Mouse (Mus musculus): ENCODE results near the gene Itga7. TPM values are rescaled to one million over a fixed set of nuclear protein-coding genes. Genes with fewer than 3 reads are reported as not detected.

Itga7 gene
- polyA plus RNA-seq, 1 experiment, result 24.3 TPM

GRCm38 (mm10) chr10:128896807-128897206, 36.8 kb upstream of the Itga7 start:
- Histone ChIP-seq H3K4me3 (ENCODE audit: insufficient read depth, low read length) (no peak overlapping the region), H3K4me1 (ENCODE audit: control insufficient read depth, insufficient read depth, low read length) (no peaks in the 10 kb centered on the region), H3K27ac (ENCODE audit: insufficient read depth, low read length) (no peak overlapping the region)
- TF ChIP-seq POLR2A (IDR thresholded peaks at IDR 0.05; ENCODE audit: extremely low read depth, insufficient read depth, low read length) (no peak), CTCF (IDR thresholded peaks at IDR 0.05; ENCODE audit: extremely low read depth, insufficient read depth, low read length) (no peak)

DNA sequence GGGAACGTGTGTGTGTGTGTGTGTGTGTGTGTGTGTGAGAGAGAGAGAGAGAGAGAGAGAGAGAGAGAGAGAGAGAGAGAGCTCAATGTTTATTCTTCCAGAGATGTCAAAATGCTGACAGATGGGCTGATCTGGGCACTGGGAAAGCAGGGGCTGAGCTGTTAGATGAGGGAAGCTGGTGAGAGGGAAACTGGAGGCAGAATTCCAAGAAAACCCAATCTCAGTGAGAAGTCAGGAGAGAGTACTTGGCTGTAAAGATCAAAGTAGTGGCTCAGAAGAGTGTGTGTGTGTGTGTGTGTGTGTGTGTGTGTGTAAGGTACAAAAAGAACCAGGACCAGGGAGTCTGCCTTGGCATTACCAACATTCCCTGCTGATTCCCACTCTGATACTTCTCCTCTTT, 36.1 kb upstream of the Itga7 start:
- H3K4me1 ChIP-seq (ENCODE audit: control insufficient read depth, insufficient read depth, low read length), result no peaks in the 10 kb centered on the region
- H3K27ac ChIP-seq (ENCODE audit: insufficient read depth, low read length), result no peak overlapping the region
- H3K4me3 ChIP-seq (ENCODE audit: insufficient read depth, low read length), result no peak overlapping the region
- no peak for TF ChIP-seq CTCF (IDR thresholded peaks at IDR 0.05; ENCODE audit: extremely low read depth, insufficient read depth, low read length)
- no peak for TF ChIP-seq POLR2A (IDR thresholded peaks at IDR 0.05; ENCODE audit: extremely low read depth, insufficient read depth, low read length)

DNA sequence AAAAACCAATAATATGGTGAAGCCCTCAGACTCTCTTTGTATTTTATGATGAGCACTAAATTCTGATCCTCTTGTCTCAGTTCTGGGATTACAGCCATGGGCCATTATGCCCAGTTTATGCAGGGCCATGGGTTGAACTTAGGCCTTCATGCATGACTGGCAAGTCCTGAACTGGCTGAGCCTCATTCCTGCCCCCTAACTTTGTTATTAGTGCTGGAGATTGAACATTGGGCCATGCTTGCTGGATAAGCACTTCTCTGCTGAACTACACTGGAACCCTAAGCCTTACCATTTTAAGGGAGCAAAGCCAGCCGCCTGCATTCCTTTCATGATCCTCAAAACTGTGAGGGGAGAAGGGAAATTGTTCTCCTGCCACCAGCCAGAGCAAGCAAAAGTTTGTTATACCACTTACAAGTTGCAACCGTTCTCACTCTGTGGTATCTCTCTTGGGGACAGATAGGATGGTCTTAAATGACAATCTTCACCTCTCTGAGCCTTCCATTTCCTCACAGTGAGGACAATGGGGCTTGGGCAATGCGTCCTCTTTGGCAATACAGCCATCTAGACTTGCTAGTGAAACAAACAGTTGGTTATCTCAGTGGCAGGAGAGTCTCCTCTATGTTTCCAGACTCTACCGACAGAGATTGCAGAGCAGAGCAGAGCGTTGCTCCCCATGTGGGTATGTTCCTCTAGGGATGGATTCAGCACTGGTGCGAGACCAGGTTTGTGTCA, 33.7 kb upstream of the Itga7 start:
- Histone ChIP-seq H3K4me1 (ENCODE audit: control insufficient read depth, insufficient read depth, low read length) (no peaks in the 10 kb centered on the region), H3K27ac (ENCODE audit: insufficient read depth, low read length) (no peak overlapping the region), H3K4me3 (ENCODE audit: insufficient read depth, low read length) (no peak overlapping the region)
- TF ChIP-seq CTCF (IDR thresholded peaks at IDR 0.05; ENCODE audit: extremely low read depth, insufficient read depth, low read length) (no peak), POLR2A (IDR thresholded peaks at IDR 0.05; ENCODE audit: extremely low read depth, insufficient read depth, low read length) (no peak)

GRCm38 (mm10) chr10:128900698-128901097, 32.9 kb upstream of the Itga7 start, which contains the start of gene Cd63:
TSS of gene Cd63 (plus strand) at chr10:128900989.
- no peaks in the 10 kb centered on the region for H3K4me1 ChIP-seq (ENCODE audit: control insufficient read depth, insufficient read depth, low read length)
- no peak within 1 kb of the TSS for H3K4me3 ChIP-seq (ENCODE audit: insufficient read depth, low read length)
- no peak for TF ChIP-seq POLR2A (IDR thresholded peaks at IDR 0.05; ENCODE audit: extremely low read depth, insufficient read depth, low read length)
- no peak for TF ChIP-seq CTCF (IDR thresholded peaks at IDR 0.05; ENCODE audit: extremely low read depth, insufficient read depth, low read length)
- no peak within 1 kb of the TSS for H3K27ac ChIP-seq (ENCODE audit: insufficient read depth, low read length)

DNA sequence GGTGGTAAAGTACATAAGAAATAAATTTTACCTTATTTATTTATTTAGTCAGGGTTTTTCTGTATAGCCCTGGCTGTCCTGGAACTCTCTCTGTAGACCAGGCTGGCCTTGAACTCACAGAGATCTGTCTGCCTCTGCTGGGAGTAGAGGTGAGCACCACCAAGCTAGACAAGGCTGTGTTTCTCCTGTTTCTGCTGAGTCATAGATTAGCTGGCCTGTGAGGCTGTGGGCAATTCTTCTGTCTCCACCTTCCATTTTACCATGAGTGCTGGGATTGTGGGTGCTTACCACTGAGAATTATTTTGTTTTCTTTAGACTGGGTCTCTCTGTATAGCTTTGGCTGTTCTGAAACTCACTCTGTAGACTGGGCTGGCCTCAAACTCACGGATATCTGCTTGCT, 32.2 kb upstream of the Itga7 start:
- Histone ChIP-seq H3K4me3 (ENCODE audit: insufficient read depth, low read length) (no peak overlapping the region), H3K4me1 (ENCODE audit: control insufficient read depth, insufficient read depth, low read length) (no peaks in the 10 kb centered on the region), H3K27ac (ENCODE audit: insufficient read depth, low read length) (no peak overlapping the region)
- TF ChIP-seq POLR2A (IDR thresholded peaks at IDR 0.05; ENCODE audit: extremely low read depth, insufficient read depth, low read length), result no peak
- TF ChIP-seq CTCF (IDR thresholded peaks at IDR 0.05; ENCODE audit: extremely low read depth, insufficient read depth, low read length), result no peak

GRCm38 (mm10) chr10:128902409-128902988, 31.1 kb upstream of the Itga7 start:
- Histone ChIP-seq H3K27ac (ENCODE audit: insufficient read depth, low read length) (no peak overlapping the region), H3K4me1 (ENCODE audit: control insufficient read depth, insufficient read depth, low read length) (no peaks in the 10 kb centered on the region), H3K4me3 (ENCODE audit: insufficient read depth, low read length) (no peak overlapping the region)
- no peak for TF ChIP-seq CTCF (IDR thresholded peaks at IDR 0.05; ENCODE audit: extremely low read depth, insufficient read depth, low read length)
- no peak for TF ChIP-seq POLR2A (IDR thresholded peaks at IDR 0.05; ENCODE audit: extremely low read depth, insufficient read depth, low read length)

GRCm38 (mm10) chr10:128904812-128905211, 28.8 kb upstream of the Itga7 start:
- Histone ChIP-seq H3K27ac (ENCODE audit: insufficient read depth, low read length) (no peak overlapping the region), H3K4me1 (ENCODE audit: control insufficient read depth, insufficient read depth, low read length) (no peaks in the 10 kb centered on the region), H3K4me3 (ENCODE audit: insufficient read depth, low read length) (no peak overlapping the region)
- TF ChIP-seq POLR2A (IDR thresholded peaks at IDR 0.05; ENCODE audit: extremely low read depth, insufficient read depth, low read length) (no peak), CTCF (IDR thresholded peaks at IDR 0.05; ENCODE audit: extremely low read depth, insufficient read depth, low read length) (no peak)

DNA sequence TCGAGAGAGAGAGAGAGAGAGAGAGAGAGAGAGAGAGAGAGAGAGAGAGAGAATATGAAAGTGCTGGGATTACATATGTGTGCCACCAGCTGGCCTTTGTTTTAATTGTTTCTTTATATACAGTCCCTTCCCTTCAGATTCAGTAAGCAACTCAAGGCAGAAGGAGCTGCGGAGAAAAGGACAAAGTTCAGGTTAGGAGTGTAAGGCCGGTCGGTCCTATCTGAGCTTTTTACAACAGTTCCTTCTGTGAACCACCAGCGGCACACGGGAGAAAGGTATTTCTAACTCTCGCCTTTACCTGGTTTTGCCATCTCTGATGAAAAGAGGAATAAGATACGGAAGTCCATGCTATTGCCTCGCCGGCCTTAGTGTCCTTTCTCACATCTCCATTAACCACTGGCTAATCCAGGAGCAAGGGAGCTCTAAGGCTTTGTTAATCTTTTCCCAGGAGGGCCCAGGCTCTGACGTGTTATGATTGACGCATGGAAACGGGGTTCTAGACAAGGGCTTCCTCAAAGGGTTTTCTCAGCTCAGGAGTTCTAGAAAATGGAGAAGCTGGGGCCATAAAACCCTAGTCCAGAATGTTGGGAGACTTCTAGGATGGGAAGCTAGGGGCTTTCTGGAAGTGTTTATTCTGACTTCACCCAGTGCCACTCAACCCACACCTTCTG, 24.7 kb upstream of the Itga7 start:
- H3K27ac ChIP-seq (ENCODE audit: insufficient read depth, low read length), result peak overlapping the region; percentile 53
- H3K4me3 ChIP-seq (ENCODE audit: insufficient read depth, low read length), result peak overlapping the region; percentile 44; the same call in 1 of the 2 replicates
- no peaks in the 10 kb centered on the region for H3K4me1 ChIP-seq (ENCODE audit: control insufficient read depth, insufficient read depth, low read length)
- TF ChIP-seq CTCF (IDR thresholded peaks at IDR 0.05; ENCODE audit: extremely low read depth, insufficient read depth, low read length) (no peak), POLR2A (IDR thresholded peaks at IDR 0.05; ENCODE audit: extremely low read depth, insufficient read depth, low read length) (no peak)

DNA sequence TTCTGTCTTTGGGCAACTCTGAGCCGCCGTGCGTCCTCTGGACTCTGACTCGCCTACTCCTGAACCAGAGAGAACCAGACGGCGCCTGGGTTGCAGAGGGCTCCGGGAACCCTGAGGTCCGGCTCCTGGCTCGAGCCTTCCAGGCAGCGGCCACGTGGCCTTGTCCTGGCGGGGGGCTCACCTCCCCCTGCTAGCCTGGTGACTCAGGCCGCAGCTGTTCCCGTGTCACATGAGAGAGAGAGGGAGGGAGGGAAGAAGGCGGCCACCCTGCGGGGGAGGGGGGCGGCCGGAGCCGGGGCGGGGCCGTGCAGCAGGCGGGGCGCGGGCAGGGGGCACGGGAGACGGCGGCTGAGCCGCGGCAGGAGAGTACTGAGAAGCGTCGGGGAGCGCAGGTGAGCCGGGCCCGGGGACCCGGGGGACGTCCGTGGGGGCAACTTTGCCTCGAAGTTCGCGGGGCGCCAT, 24.0 kb upstream of the Itga7 start:
- Histone ChIP-seq H3K4me1 (ENCODE audit: control insufficient read depth, insufficient read depth, low read length) (no peaks in the 10 kb centered on the region), H3K4me3 (ENCODE audit: insufficient read depth, low read length) (peak overlapping the region; percentile 44), H3K27ac (ENCODE audit: insufficient read depth, low read length) (peak overlapping the region; percentile 91)
- TF ChIP-seq CTCF (IDR thresholded peaks at IDR 0.05; ENCODE audit: extremely low read depth, insufficient read depth, low read length), result no peak

All from cortical plate, adult 2 months (tissue).